Mouse (Mus musculus) midbrain, embryonic 13.5 days (tissue): Measurements from ENCODE around the gene Ergic1. TPM values are rescaled to one million over a fixed set of nuclear protein-coding genes. Genes with fewer than 3 reads are reported as not detected.

ENCODE experiments used
- ATAC-seq: fragments of 200-750 bp; cut with Nextera tagmentation; 2 replicates; pipeline ENCODE4 v1.8.0; 2017; ENCODE audit warnings: mild to moderate bottlenecking, moderate TSS enrichment, moderate library complexity
- H3K27ac ChIP-seq: fragments of 300-500 bp; sonication (generic); 2 replicates; pipeline ENCODE4 v1.5.1; 2015; ENCODE audit warnings: inconsistent platforms, mild to moderate bottlenecking, moderate library complexity
- H3K27me3 ChIP-seq: fragments of 300-500 bp; sonication (generic); 2 replicates; pipeline ENCODE4 v1.6.1; 2015; ENCODE audit warnings: mild to moderate bottlenecking, inconsistent platforms
- H3K36me3 ChIP-seq: fragments of 300-500 bp; sonication (generic); 2 replicates; pipeline ENCODE4 v1.6.1; 2015; ENCODE audit warnings: mild to moderate bottlenecking, inconsistent platforms
- H3K4me1 ChIP-seq: fragments of 300-500 bp; sonication (generic); replicated peaks from 2 replicates; pipeline ENCODE4 v1.6.1; 2015; ENCODE audit warnings: inconsistent platforms
- H3K4me2 ChIP-seq: fragments of 300-500 bp; sonication (generic); replicated peaks from 2 replicates; pipeline ENCODE4 v1.6.1; 2015; ENCODE audit warnings: moderate library complexity, mild to moderate bottlenecking, inconsistent platforms
- H3K4me3 ChIP-seq: fragments of 300-500 bp; sonication (generic); replicated peaks from 2 replicates; pipeline ENCODE4 v1.5.1; 2015; ENCODE audit warnings: mild to moderate bottlenecking, inconsistent platforms
- H3K9ac ChIP-seq: fragments of 300-500 bp; sonication (generic); replicated peaks from 2 replicates; pipeline ENCODE4 v1.6.1; 2015; ENCODE audit warnings: mild to moderate bottlenecking, inconsistent platforms
- H3K9me3 ChIP-seq: fragments of 300-500 bp; sonication (generic); 2 replicates; pipeline ENCODE4 v1.6.1; 2016; ENCODE audit warnings: mild to moderate bottlenecking, inconsistent platforms
- WGBS: fragments of 180-500 bp; shearing (Covaris S2); methylation state at CpG from one replicate; pipeline ENCODE4 v1.1.7; 2015; 5-methylcytosine and 5-hydroxymethylcytosine counted together
- polyA plus RNA-seq: library from polyadenylated mRNA; unstranded; fragments of >200 nt; fragmentation: Nextera tagmentation; extraction: Ambion mirVana; gene quantifications from 2 replicates; pipeline ENCODE4 v1.2.1, GENCODE M21; 2015

Gene Ergic1
- polyA plus RNA-seq, 1 experiment from 2014 or later: 102 TPM

- no peak for ATAC-seq
- Histone ChIP-seq H3K36me3 (no peaks in the 10 kb centered on the region), H3K27me3 (peaks cover 5% of the 10 kb centered on the region; the same call in 1 of the 2 replicates), H3K4me1 (no peaks in the 10 kb centered on the region), H3K27ac (no peak overlapping the region), H3K4me3 (no peak overlapping the region), H3K4me2 (no peak overlapping the region), H3K9me3 (no peaks in the 10 kb centered on the region), H3K9ac (no peak overlapping the region)
- WGBS: 49% methylated on average over 7 of the region's 7 CpGs
These were observed 13.5 kb upstream of the Ergic1 start for GRCm38 (mm10) chr17:26547771-26548170.

GRCm38 (mm10) chr17:26548566-26548965 lies 12.7 kb upstream of the Ergic1 start:
- Histone ChIP-seq H3K27me3 (peaks cover 5% of the 10 kb centered on the region; the same call in 1 of the 2 replicates), H3K4me3 (no peak overlapping the region), H3K9me3 (no peaks in the 10 kb centered on the region), H3K4me2 (no peak overlapping the region), H3K36me3 (no peaks in the 10 kb centered on the region), H3K4me1 (no peaks in the 10 kb centered on the region), H3K27ac (no peak overlapping the region), H3K9ac (no peak overlapping the region)
- ATAC-seq: no peak
- 16% methylated on average over 5 of the region's 5 CpGs for WGBS

- Histone ChIP-seq H3K36me3 (no peaks in the 10 kb centered on the region), H3K9me3 (no peaks in the 10 kb centered on the region), H3K4me3 (no peak overlapping the region), H3K4me1 (no peaks in the 10 kb centered on the region), H3K9ac (no peak overlapping the region), H3K4me2 (no peak overlapping the region), H3K27me3 (peaks cover 5% of the 10 kb centered on the region; the same call in 1 of the 2 replicates), H3K27ac (no peak overlapping the region)
- WGBS: 11% methylated on average over 12 of the region's 12 CpGs
- no peak for ATAC-seq
These were observed 12.0 kb upstream of the Ergic1 start for GRCm38 (mm10) chr17:26549148-26549809.

GRCm38 (mm10) chr17:26551104-26551503 lies 10.2 kb upstream of the Ergic1 start:
- no peak for ATAC-seq
- Histone ChIP-seq H3K4me3 (no peak overlapping the region), H3K9ac (no peak overlapping the region), H3K36me3 (no peaks in the 10 kb centered on the region), H3K27me3 (peaks cover 5% of the 10 kb centered on the region; the same call in 1 of the 2 replicates), H3K27ac (no peak overlapping the region), H3K4me2 (no peak overlapping the region), H3K9me3 (no peaks in the 10 kb centered on the region), H3K4me1 (no peaks in the 10 kb centered on the region)
- WGBS: 90% methylated on average over 6 of the region's 6 CpGs

GRCm38 (mm10) chr17:26553033-26553432 lies 8.3 kb upstream of the Ergic1 start:
- no peak for ATAC-seq
- peaks cover 5% of the 10 kb centered on the region; the same call in 1 of the 2 replicates for H3K27me3 ChIP-seq
- H3K4me2 ChIP-seq: no peak overlapping the region
- H3K9ac ChIP-seq: no peak overlapping the region
- no peak overlapping the region for H3K4me3 ChIP-seq
- no peaks in the 10 kb centered on the region for H3K9me3 ChIP-seq
- H3K4me1 ChIP-seq: no peaks in the 10 kb centered on the region
- H3K36me3 ChIP-seq: no peaks in the 10 kb centered on the region
- H3K27ac ChIP-seq: no peak overlapping the region
- 78% methylated on average over 3 of the region's 3 CpGs for WGBS

- no peaks in the 10 kb centered on the region for H3K9me3 ChIP-seq
- WGBS: 29% methylated on average over 9 of the region's 9 CpGs
- peak; percentile 34 for ATAC-seq
These were observed 581 bp upstream of the Ergic1 start for GRCm38 (mm10) chr17:26560526-26561289.

GRCm38 (mm10) chr17:26561651-26562181 lies 427 bp downstream of the Ergic1 start, which contains the start of gene Dusp1:
Gene Dusp1, minus strand, starts transcription at chr17:26562128.
- peak within 1 kb of the TSS; percentile 81 for H3K4me3 ChIP-seq
- peak within 1 kb of the TSS; percentile 83 for H3K27ac ChIP-seq
- WGBS: under 1% methylated on average over 25 of the region's 25 CpGs
- no peaks in the 10 kb centered on the region for H3K27me3 ChIP-seq
- H3K36me3 ChIP-seq: peaks cover 34% of the 10 kb centered on the region
- H3K4me2 ChIP-seq: peak within 1 kb of the TSS; percentile 75
- H3K9me3 ChIP-seq: no peaks in the 10 kb centered on the region
- peaks cover 39% of the 10 kb centered on the region for H3K4me1 ChIP-seq
- H3K9ac ChIP-seq: peak within 1 kb of the TSS; percentile 89
- peak; percentile 88 for ATAC-seq

More at GRCm38 (mm10) chr17:26560526-26561289, 581 bp upstream of the Ergic1 start:
- H3K36me3 ChIP-seq: peaks cover 24% of the 10 kb centered on the region
- peak overlapping the region; percentile 83 for H3K27ac ChIP-seq
- H3K4me2 ChIP-seq: peak overlapping the region; percentile 75
- H3K27me3 ChIP-seq: no peaks in the 10 kb centered on the region
- H3K9ac ChIP-seq: peak overlapping the region; percentile 89
- peak overlapping the region; percentile 81 for H3K4me3 ChIP-seq
- peaks cover 39% of the 10 kb centered on the region for H3K4me1 ChIP-seq

- ATAC-seq: no peak
- 73% methylated on average over 4 of the region's 4 CpGs for WGBS
- peak overlapping the region; percentile 89 for H3K9ac ChIP-seq
- no peak overlapping the region for H3K27ac ChIP-seq
- H3K4me2 ChIP-seq: peak overlapping the region; percentile 75
- no peaks in the 10 kb centered on the region for H3K9me3 ChIP-seq
- H3K27me3 ChIP-seq: no peaks in the 10 kb centered on the region
- H3K4me3 ChIP-seq: peak overlapping the region; percentile 81
- peaks cover 39% of the 10 kb centered on the region for H3K4me1 ChIP-seq
- peaks cover 37% of the 10 kb centered on the region for H3K36me3 ChIP-seq
These were observed 1.0 kb downstream of the Ergic1 start for GRCm38 (mm10) chr17:26562292-26562691.

- H3K9me3 ChIP-seq: peaks cover 4% of the 10 kb centered on the region; the same call in 1 of the 2 replicates
- H3K27ac ChIP-seq: no peak overlapping the region
- H3K36me3 ChIP-seq: peaks cover 49% of the 10 kb centered on the region
- no peak overlapping the region for H3K4me3 ChIP-seq
- WGBS: 83% methylated on average over 6 of the region's 6 CpGs
- no peak for ATAC-seq
- no peak overlapping the region for H3K4me2 ChIP-seq
- H3K27me3 ChIP-seq: no peaks in the 10 kb centered on the region
- H3K9ac ChIP-seq: no peak overlapping the region
- H3K4me1 ChIP-seq: peaks cover 39% of the 10 kb centered on the region
These were observed 2.2 kb downstream of the Ergic1 start for GRCm38 (mm10) chr17:26563476-26563875.

GRCm38 (mm10) chr17:26564439-26564838 lies 3.1 kb downstream of the Ergic1 start:
- ATAC-seq: no peak

GRCm38 (mm10) chr17:26567142-26567817 lies 6.0 kb downstream of the Ergic1 start:
- Histone ChIP-seq H3K9me3 (peaks cover 5% of the 10 kb centered on the region; the same call in 1 of the 2 replicates), H3K4me2 (no peak overlapping the region), H3K27me3 (no peaks in the 10 kb centered on the region), H3K4me1 (peaks cover 25% of the 10 kb centered on the region), H3K4me3 (no peak overlapping the region), H3K9ac (no peak overlapping the region), H3K27ac (no peak overlapping the region), H3K36me3 (peaks cover 81% of the 10 kb centered on the region)
- no peak for ATAC-seq
- 86% methylated on average over 8 of the region's 8 CpGs for WGBS

More at GRCm38 (mm10) chr17:26564439-26564838, 3.1 kb downstream of the Ergic1 start:
- Histone ChIP-seq H3K36me3 (peaks cover 58% of the 10 kb centered on the region), H3K27me3 (no peaks in the 10 kb centered on the region), H3K4me3 (no peak overlapping the region), H3K9me3 (peaks cover 5% of the 10 kb centered on the region; the same call in 1 of the 2 replicates), H3K4me2 (no peak overlapping the region), H3K9ac (no peak overlapping the region), H3K27ac (no peak overlapping the region), H3K4me1 (peaks cover 39% of the 10 kb centered on the region)
- WGBS: 39% methylated on average over 9 of the region's 9 CpGs
